Mouse (Mus musculus) telencephalon, adult 2 months (tissue): Measurements from ENCODE around the gene Fdx1l.

Source experiments
- DNase-seq: peaks from one replicate; pipeline ENCODE4 v3.0.0-alpha.2; 2011; ENCODE audit warnings: low read depth, low spot score

Fdx1l gene

DNA sequence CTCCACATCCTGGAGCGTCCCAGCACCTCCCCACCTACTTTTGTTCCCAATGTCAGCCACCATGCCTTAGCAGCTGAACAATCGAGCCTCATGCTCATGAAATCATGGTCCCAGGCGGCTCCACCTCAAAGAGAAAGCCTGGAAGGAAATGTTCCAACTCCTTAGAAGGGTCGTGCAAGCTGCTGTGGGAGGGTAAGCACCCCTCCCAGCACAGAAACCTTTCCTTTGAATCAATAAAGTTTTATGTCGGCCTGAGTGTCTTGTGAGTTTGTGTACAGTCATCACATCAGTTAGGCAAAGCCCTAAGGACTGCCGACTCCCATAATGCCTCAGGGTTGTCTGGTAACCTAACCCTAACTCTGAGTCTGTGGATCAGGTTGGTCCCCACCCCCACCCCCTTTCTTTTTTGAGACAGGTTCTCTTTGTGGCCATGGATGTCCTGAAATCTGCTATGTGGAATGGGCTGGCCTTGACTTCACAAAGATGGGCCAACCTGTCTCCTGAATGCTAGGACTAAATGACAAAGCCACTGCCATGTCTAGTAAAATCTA lies 44.8 kb downstream of the Fdx1l start:
- no peak for DNase-seq

DNA sequence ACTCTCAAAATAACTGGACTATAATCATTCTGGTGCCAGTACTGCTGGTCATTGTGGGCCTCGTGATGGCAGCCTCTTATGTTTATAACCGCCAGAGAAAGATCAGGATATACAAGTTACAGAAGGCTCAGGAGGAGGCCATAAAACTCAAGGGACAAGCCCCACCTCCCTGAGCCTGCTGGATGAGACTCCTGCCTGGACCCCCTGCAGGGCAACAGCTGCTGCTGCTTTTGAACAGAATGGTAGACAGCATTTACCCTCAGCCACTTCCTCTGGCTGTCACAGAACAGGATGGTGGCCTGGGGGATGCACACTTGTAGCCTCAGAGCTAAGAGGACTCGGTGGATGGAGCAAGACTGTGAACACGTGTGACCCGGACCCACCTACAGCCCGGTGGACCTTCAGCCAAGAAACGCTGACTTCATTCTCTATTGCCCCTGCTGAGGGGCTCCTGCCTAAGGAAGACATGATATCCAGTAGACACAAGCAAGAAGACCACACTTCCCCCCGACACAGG lies 45.6 kb downstream of the Fdx1l start:
- no peak for DNase-seq

DNA sequence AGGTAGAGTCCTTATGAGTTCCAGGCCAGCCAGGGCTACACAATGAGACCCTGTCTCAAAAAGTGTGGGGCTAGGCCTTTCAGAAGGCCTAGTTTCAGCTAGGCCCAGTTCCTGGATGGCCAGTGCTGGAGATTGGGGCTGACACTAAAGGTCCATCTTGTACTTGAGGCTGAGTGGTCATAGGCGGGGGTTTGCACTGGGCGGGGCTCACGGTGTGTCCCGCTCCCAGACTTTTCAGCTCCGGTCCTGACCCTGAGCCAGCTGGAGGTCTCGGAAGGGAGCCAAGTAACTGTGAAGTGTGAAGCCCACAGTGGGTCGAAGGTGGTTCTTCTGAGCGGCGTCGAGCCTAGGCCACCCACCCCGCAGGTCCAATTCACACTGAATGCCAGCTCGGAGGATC lies 46.6 kb downstream of the Fdx1l start:
- DNase-seq, result no peak

DNA sequence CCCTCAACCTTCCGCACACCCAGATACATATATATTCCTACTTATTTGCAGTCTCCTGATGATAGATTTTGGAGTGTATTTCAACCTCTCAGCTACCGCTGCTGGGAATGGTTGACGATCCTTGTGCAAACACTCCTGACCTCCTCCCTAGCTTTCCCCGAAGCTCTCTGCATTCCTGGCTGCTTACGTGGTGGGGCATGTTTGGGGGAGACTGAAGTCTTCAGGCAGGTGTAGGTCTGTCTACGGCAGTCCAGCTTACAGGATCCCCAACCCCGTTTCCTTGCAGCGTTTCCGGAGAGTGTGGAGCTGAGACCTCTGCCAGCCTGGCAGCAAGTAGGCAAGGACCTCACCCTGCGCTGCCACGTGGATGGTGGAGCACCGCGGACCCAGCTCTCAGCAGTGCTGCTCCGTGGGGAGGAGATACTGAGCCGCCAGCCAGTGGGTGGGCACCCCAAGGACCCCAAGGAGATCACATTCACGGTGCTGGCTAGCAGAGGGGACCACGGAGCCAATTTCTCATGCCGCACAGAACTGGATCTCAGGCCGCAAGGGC lies 48.1 kb downstream of the Fdx1l start:
- no peak for DNase-seq

DNA sequence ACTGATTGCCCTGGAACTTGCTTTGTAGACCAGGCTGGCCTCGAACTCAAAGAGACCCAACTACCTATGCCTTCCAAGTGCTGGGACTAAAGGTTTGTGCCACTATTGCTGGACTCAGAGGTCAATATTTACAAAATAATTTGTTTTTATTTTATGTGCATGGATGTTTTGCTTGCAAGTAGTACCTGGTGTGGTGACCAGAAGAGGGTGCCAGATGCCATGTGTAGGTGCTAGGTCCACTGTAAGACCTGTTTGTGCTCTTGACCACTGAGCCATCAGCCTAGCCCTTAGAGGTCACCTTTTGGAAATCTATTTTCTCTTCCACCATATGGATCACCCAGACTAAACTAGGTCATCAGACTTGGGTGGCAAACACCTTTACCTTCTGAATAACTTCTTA lies 50.7 kb downstream of the Fdx1l start:
- DNase-seq, result no peak

DNA sequence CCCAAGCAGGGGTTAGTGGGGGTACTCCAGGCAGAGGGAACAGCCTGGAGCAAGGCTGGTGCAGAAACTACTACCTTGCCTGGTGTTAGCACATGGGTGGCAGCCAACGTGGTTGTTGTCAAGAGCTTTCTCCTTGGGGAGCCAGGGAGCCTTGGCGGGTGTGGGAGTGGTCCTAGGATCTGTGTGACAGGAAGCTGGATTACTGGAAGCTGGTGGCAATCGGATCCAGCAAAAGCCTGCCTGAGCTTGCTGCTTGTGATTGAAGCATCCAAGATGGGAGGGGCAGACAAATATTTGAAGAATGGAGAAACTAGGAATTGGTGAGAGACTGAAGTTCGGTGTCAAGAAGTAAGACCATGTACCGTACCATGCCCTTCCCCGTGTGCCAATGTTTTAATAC lies 51.1 kb downstream of the Fdx1l start:
- no peak for DNase-seq

DNA sequence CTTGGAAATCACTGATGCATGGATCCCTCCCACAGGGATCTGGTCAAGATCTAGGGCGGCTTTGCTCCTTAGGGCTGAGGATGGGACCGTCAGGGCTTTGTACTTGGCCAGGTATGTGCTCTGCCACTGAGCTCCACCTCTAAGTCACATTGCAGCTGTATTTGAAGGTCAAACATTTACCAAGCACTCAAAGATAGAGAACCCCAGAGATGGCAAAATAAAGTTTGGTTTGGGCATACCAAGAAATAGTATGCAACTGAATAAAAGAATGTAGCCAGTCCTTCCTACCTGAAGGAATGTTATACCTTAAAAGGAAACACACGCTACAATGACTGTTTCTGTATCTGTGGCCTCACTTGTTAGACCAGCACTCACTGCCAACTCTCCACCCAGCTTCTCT lies 52.1 kb downstream of the Fdx1l start:
- DNase-seq, result no peak

DNA sequence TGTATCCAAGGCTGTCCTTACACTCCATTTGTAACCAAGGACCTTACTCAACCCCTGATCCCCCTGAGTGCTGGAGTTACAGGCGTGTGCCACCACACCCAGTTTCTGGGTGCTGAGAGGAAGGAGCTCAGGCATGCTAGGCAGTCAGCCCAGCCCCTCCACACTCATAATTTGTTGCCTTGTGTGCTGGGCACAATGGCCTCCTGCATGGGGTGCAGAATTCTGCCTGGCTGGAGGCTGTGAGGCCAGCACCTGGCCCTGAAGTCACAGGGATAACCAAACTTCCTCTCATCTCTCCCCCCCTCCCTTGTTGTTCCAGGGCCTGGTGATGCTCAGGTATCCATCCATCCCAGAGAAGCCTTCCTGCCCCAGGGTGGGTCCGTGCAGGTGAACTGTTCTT lies 54.8 kb downstream of the Fdx1l start:
- no peak for DNase-seq
